Mouse (Mus musculus): ENCODE measurements around the gene Cyp27b1. TPM values are rescaled to one million over a fixed set of nuclear protein-coding genes. Genes with fewer than 3 reads are reported as not detected.

The Cyp27b1 gene
- polyA plus RNA-seq, 1 experiment from 2014 or later: not detected

DNA sequence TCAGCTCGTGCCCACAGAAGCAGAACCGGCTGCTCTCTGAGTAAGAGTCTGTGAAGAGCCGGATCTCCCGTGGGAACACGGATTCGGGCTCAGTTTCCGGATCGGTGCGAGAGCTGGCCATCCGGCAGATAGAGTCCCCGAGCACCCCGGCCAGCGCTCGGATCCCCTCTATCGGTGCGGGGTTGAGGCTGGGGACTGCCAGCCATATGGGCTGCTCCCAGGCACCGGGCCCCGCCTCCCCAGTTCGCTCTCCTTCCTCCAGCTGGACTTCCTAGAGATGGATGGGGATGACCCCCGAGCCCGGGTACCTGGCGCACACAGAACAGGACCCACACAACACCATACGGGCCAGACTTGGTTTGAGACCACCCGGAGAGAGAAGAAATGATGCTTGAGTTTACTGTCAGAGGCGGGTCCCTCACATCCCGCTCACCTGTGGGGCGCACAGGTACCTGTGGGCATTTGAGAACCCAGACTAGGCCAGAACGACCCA, 6.7 kb upstream of the Cyp27b1 start, which contains the start of the genes Mettl1 and Eef1akmt3:
TSS of gene Mettl1 (plus strand) at position 141 of the 493 bp plus-strand sequence.
TSS of gene Eef1akmt3 (minus strand) at position 240 of the 493 bp plus-strand sequence.
- Histone ChIP-seq H3K4me2 (ENCODE audit: low read length) (peak within 1 kb of the TSS; percentile 96), H3K4me3 (ENCODE audit: control insufficient read depth in 1 of 2, insufficient read depth in 1 of 2, low read depth in 1 of 2, low read length in 2 of 2) (peak within 1 kb of the TSS; percentile 62 to 75), H3K36me3 (ENCODE audit: control insufficient read depth, insufficient read depth, low read length) (peaks cover 22% of the 10 kb centered on the region), H3K4me1 (ENCODE audit: control insufficient read depth in 2 of 2, insufficient read depth in 2 of 2, low read length in 2 of 2) (peaks cover 0 to 6% of the 10 kb centered on the region in 2 experiments; a peak in 3 of 4 replicates), H3K9me3 (ENCODE audit: control insufficient read depth, low read length) (no peaks in the 10 kb centered on the region), H3K27me3 (ENCODE audit: control insufficient read depth, insufficient read depth, low read length) (peaks cover 8% of the 10 kb centered on the region), H3K27ac (replicated peaks in 1 of 2; ENCODE audit: control insufficient read depth in 1 of 2, insufficient read depth in 1 of 2, low read depth in 2 of 2, low read length in 2 of 2) (peak within 1 kb of the TSS; percentile 20 to 50; a peak in 3 of 4 replicates), H3K9ac (ENCODE audit: low read length) (peak within 1 kb of the TSS; percentile 77)
- WGBS: 0% methylated on average over 28 of the region's 28 CpGs
- peak; percentile 26; the same call in 1 of the 2 replicates for ATAC-seq (ENCODE audit: insufficient number of reproducible peaks, insufficient read depth, low FRiP score, low read depth)

DNA sequence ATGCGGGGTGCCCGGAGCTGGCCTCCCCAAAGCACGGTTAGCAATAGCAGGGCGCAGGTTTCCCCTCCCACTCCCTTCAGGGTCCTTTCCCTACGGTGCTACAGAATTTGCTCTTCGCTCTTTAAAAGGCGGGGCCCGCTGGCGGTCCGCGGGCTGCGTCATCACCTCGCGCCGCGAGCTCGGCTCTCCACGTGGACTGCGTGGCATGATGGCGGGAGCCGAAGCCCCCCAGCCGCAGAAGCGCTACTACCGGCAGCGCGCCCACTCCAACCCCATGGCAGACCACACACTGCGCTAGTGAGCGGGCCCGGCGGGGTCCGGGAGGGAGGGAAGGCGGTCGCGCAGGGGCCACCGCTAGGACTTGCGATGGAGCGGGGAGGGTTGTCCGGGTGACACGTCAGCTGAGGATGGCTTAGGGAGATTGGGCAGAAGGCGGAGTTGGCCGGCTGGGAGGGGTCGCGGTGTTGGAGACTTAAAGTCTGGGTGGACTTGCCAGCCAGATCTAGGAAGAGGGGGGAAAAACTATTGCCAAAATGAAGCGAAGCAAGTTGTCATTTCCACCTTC, 6.2 kb upstream of the Cyp27b1 start:
- under 1% methylated on average over 44 of the region's 44 CpGs for WGBS
- Histone ChIP-seq H3K36me3 (ENCODE audit: control insufficient read depth, insufficient read depth, low read length) (peaks cover 22% of the 10 kb centered on the region), H3K27ac (replicated peaks in 1 of 2; ENCODE audit: control insufficient read depth in 1 of 2, insufficient read depth in 1 of 2, low read depth in 2 of 2, low read length in 2 of 2) (peak overlapping the region; percentile 20 to 50; a peak in 3 of 4 replicates), H3K27me3 (ENCODE audit: control insufficient read depth, insufficient read depth, low read length) (peaks cover 8% of the 10 kb centered on the region), H3K4me2 (ENCODE audit: low read length) (peak overlapping the region; percentile 96), H3K9me3 (ENCODE audit: control insufficient read depth, low read length) (no peaks in the 10 kb centered on the region), H3K4me3 (ENCODE audit: control insufficient read depth in 1 of 2, insufficient read depth in 1 of 2, low read depth in 1 of 2, low read length in 2 of 2) (peak overlapping the region; percentile 62 to 75), H3K9ac (ENCODE audit: low read length) (peak overlapping the region; percentile 77), H3K4me1 (ENCODE audit: control insufficient read depth in 2 of 2, insufficient read depth in 2 of 2, low read length in 2 of 2) (peaks cover 0 to 6% of the 10 kb centered on the region in 2 experiments; a peak in 3 of 4 replicates)
- peak; percentile 79 for ATAC-seq (ENCODE audit: insufficient number of reproducible peaks, insufficient read depth, low FRiP score, low read depth)

DNA sequence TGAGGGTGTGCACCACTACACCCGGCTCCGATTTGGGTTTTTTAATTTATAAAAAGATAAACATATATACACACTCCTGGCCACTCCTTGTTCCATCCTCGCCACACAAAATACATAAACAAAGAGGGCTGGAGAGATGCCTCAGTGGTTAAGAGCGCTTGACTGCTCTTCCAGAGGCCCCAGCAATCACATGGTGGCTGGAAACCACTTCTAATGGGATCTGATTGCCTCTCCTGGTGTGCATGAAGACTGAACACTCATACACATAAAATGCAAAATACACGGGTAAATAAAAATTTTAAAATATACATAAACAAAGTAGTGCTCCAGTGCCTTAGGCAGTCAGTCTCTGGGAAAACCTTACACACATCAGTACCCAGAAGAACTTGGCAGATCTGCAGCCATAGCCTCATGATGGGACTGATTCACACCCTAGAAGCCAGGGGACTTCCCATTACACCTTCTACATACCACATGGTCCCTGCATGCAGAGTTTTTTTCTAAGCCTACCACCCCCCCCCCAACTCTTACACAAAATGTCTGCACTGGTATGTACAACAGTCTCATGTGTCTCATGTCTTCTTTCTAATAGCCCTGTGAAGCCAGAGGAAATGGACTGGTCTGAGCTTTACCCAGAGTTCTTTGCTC, 5.5 kb upstream of the Cyp27b1 start:
- Histone ChIP-seq H3K36me3 (ENCODE audit: control insufficient read depth, insufficient read depth, low read length) (peaks cover 22% of the 10 kb centered on the region), H3K27ac (replicated peaks in 1 of 2; ENCODE audit: control insufficient read depth in 1 of 2, insufficient read depth in 1 of 2, low read depth in 2 of 2, low read length in 2 of 2) (peak overlapping the region in 1 of 2 experiments; percentile 50; a peak in 2 of 4 replicates), H3K9ac (ENCODE audit: low read length) (peak overlapping the region; percentile 77), H3K4me1 (ENCODE audit: control insufficient read depth in 2 of 2, insufficient read depth in 2 of 2, low read length in 2 of 2) (peaks cover 0 to 6% of the 10 kb centered on the region in 2 experiments; a peak in 3 of 4 replicates), H3K4me3 (ENCODE audit: control insufficient read depth in 1 of 2, insufficient read depth in 1 of 2, low read depth in 1 of 2, low read length in 2 of 2) (peak overlapping the region; percentile 62 to 75), H3K9me3 (ENCODE audit: control insufficient read depth, low read length) (no peaks in the 10 kb centered on the region), H3K4me2 (ENCODE audit: low read length) (peak overlapping the region; percentile 96), H3K27me3 (ENCODE audit: control insufficient read depth, insufficient read depth, low read length) (peaks cover 11% of the 10 kb centered on the region)
- WGBS: 20% methylated on average over 5 of the region's 5 CpGs
- no peak for ATAC-seq (ENCODE audit: insufficient number of reproducible peaks, insufficient read depth, low FRiP score, low read depth)

DNA sequence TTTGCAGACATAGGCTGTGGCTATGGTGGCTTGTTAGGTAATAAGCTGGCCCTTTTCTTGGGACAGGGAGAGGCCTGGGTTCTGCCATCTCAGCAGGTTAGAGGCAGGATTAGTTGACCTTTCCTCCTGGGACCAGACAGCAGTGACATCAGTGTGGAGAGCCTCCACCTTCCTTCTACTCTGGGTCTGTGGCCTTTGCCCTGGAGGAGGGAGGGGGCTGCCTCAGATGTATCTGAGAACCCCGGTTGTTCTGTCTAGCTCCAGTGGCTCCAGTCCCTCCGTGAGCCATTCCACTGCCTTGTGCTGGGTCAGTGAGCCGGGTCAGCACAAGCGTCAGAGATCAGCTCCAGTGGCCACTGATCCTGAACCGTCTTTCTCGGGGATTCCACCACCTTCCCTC, 4.9 kb upstream of the Cyp27b1 start:
- Histone ChIP-seq H3K4me2 (ENCODE audit: low read length) (no peak overlapping the region), H3K36me3 (ENCODE audit: control insufficient read depth, insufficient read depth, low read length) (peaks cover 22% of the 10 kb centered on the region), H3K4me1 (ENCODE audit: control insufficient read depth in 2 of 2, insufficient read depth in 2 of 2, low read length in 2 of 2) (peaks cover 0 to 6% of the 10 kb centered on the region in 2 experiments; a peak in 3 of 4 replicates), H3K4me3 (ENCODE audit: control insufficient read depth in 1 of 2, insufficient read depth in 1 of 2, low read depth in 1 of 2, low read length in 2 of 2) (no peak overlapping the region), H3K9ac (ENCODE audit: low read length) (no peak overlapping the region), H3K9me3 (ENCODE audit: control insufficient read depth, low read length) (no peaks in the 10 kb centered on the region), H3K27me3 (ENCODE audit: control insufficient read depth, insufficient read depth, low read length) (peaks cover 17% of the 10 kb centered on the region), H3K27ac (replicated peaks in 1 of 2; ENCODE audit: control insufficient read depth in 1 of 2, insufficient read depth in 1 of 2, low read depth in 2 of 2, low read length in 2 of 2) (no peak overlapping the region)
- WGBS: 81% methylated on average over 6 of the region's 6 CpGs
- ATAC-seq (ENCODE audit: insufficient number of reproducible peaks, insufficient read depth, low FRiP score, low read depth): no peak

DNA sequence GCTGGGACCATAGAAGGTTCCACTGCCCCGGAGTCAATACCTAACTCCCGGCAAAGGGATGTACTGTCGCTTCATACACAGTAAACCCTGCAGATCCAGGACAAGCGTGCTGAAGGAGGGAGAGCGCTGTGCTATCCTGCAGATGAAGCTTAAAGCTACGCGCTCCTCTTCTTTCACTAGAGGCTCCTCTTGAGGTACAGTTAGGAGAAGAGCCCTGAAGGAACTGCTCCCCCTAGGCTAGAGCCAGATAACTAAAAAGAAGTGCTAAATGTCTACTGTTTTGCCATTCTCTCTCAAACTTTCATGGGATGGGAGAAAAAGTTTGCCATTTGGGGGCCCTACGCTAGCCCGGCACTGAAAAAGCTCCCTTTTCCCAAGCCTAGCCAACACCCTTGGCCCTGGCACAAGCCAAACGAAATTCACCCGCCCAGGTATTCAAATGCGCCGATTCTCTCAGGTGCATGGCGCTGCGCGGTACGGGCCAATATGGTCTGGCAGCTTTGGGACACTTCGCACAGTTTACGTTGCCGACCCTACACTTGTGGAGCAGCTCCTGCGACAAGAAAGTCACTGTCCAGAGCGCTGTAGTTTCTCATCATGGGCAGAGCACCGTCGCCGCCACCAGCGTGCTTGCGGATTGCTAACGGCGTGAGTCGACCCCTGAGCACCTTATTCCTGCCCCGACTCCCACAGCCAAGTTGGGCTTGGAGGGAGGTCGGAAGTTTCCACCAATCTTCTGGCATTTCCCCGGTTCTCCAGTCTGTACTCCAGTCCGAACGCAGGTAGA, 751 bp downstream of the Cyp27b1 start:
- Histone ChIP-seq H3K4me3 (ENCODE audit: control insufficient read depth in 1 of 2, insufficient read depth in 1 of 2, low read depth in 1 of 2, low read length in 2 of 2) (peak overlapping the region in 1 of 2 experiments; percentile 12; a peak in 2 of 4 replicates), H3K27me3 (ENCODE audit: control insufficient read depth, insufficient read depth, low read length) (peaks cover 60% of the 10 kb centered on the region)
- 6% methylated on average over 35 of the region's 35 CpGs for WGBS

DNA sequence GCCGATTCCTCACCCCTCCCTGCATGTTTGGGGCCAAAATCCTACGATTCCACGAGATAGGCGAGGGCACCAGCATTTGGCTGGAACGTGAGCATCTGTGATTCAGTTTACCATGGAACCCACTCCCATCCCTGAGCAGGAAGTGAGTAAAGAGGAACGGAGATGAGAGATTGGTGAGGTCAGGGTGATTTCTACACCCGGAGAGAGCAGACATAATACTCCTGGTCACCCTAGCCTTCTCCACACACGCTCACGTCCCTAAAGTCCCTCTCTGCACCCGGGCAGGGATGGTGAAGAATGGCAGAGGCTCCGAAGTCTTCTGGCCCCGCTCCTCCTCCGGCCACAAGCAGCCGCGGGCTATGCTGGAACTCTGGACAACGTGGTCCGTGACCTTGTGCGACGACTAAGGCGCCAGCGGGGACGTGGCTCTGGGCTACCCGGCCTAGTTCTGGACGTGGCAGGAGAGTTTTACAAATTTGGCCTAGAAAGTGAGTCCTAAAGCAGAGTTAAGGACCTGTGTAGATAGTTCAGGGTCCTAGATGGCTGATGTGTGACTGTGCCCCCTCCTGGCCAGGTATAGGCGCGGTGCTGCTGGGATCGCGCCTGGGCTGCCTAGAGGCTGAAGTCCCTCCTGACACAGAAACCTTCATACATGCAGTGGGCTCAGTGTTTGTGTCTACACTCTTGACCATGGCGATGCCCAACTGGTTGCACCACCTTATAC, 1.5 kb downstream of the Cyp27b1 start:
- H3K27me3 ChIP-seq (ENCODE audit: control insufficient read depth, insufficient read depth, low read length): peaks cover 66% of the 10 kb centered on the region
- peak overlapping the region; percentile 47 for H3K4me2 ChIP-seq (ENCODE audit: low read length)
- H3K4me3 ChIP-seq (ENCODE audit: control insufficient read depth in 1 of 2, insufficient read depth in 1 of 2, low read depth in 1 of 2, low read length in 2 of 2): peak overlapping the region in 1 of 2 experiments; percentile 12; a peak in 2 of 4 replicates
- peaks cover 6 to 8% of the 10 kb centered on the region in 2 experiments; a peak in 3 of 4 replicates for H3K4me1 ChIP-seq (ENCODE audit: control insufficient read depth in 2 of 2, insufficient read depth in 2 of 2, low read length in 2 of 2)
- H3K36me3 ChIP-seq (ENCODE audit: control insufficient read depth, insufficient read depth, low read length): peaks cover 10% of the 10 kb centered on the region
- 2% methylated on average over 29 of the region's 29 CpGs for WGBS
- ATAC-seq (ENCODE audit: insufficient number of reproducible peaks, insufficient read depth, low FRiP score, low read depth): no peak
- no peaks in the 10 kb centered on the region for H3K9me3 ChIP-seq (ENCODE audit: control insufficient read depth, low read length)
- no peak overlapping the region for H3K27ac ChIP-seq (replicated peaks in 1 of 2; ENCODE audit: control insufficient read depth in 1 of 2, insufficient read depth in 1 of 2, low read depth in 2 of 2, low read length in 2 of 2)
- H3K9ac ChIP-seq (ENCODE audit: low read length): no peak overlapping the region

More for the DNA sequence above, 751 bp downstream of the Cyp27b1 start:
- H3K9me3 ChIP-seq (ENCODE audit: control insufficient read depth, low read length): no peaks in the 10 kb centered on the region
- H3K4me2 ChIP-seq (ENCODE audit: low read length): peak overlapping the region; percentile 47
- peaks cover 17% of the 10 kb centered on the region for H3K36me3 ChIP-seq (ENCODE audit: control insufficient read depth, insufficient read depth, low read length)
- H3K27ac ChIP-seq (replicated peaks in 1 of 2; ENCODE audit: control insufficient read depth in 1 of 2, insufficient read depth in 1 of 2, low read depth in 2 of 2, low read length in 2 of 2): no peak overlapping the region
- no peak overlapping the region for H3K9ac ChIP-seq (ENCODE audit: low read length)
- peaks cover 6 to 8% of the 10 kb centered on the region in 2 experiments; a peak in 3 of 4 replicates for H3K4me1 ChIP-seq (ENCODE audit: control insufficient read depth in 2 of 2, insufficient read depth in 2 of 2, low read length in 2 of 2)
- no peak for ATAC-seq (ENCODE audit: insufficient number of reproducible peaks, insufficient read depth, low FRiP score, low read depth)

Data from heart, embryonic 14.5 days (tissue).